Mouse (Mus musculus) bone marrow, adult 2 months (tissue): ENCODE results near the gene 6430548M08Rik. TPM values are rescaled to one million over a fixed set of nuclear protein-coding genes. Genes with fewer than 3 reads are reported as not detected.

ENCODE experiments used
- H3K27ac ChIP-seq: fragments of 200-500 bp; 2 replicates; pipeline ENCODE4 v1.5.1; 2012; ENCODE audit warnings: low read depth, mild to moderate bottlenecking, control low read depth, inconsistent platforms, low read length; ENCODE audit not compliant: control insufficient read depth, poor library complexity, insufficient read depth
- H3K4me1 ChIP-seq: fragments of 200-500 bp; 2 replicates; pipeline ENCODE4 v1.6.1; 2011; ENCODE audit warnings: low read length; ENCODE audit not compliant: control insufficient read depth, insufficient read depth
- H3K4me3 ChIP-seq: fragments of 200-500 bp; replicated peaks from 2 replicates; pipeline ENCODE3; 2011; ENCODE audit warnings: mild to moderate bottlenecking, low read depth, low read length, control low read depth; ENCODE audit not compliant: control insufficient read depth
- CTCF ChIP-seq: fragments of 200-500 bp; IDR thresholded peaks from 2 replicates; pipeline ENCODE4 v1.5.1; 2011; ENCODE audit warnings: low read length, control low read depth; ENCODE audit not compliant: control insufficient read depth, insufficient read depth
- POLR2A ChIP-seq: fragments of 200-500 bp; IDR thresholded peaks from 2 replicates; pipeline ENCODE4 v1.6.1; 2011; ENCODE audit warnings: low read depth, mild to moderate bottlenecking, control low read depth, low read length, borderline replicate concordance; ENCODE audit not compliant: control insufficient read depth
- WGBS: fragments of 180-500 bp; shearing (Covaris S2); methylation state at CpG from one replicate; pipeline ENCODE4 v1.1.7; 2018; 5-methylcytosine and 5-hydroxymethylcytosine counted together
- polyA plus RNA-seq: library from polyadenylated mRNA; stranded (reverse); fragments of >200 nt; gene quantifications from 2 replicates; pipeline ENCODE4 v1.2.4, GENCODE M21; 2011; ENCODE audit warnings: low replicate concordance; ENCODE audit not compliant: missing spikeins, insufficient read depth, insufficient read length

The 6430548M08Rik gene
- polyA plus RNA-seq, 1 experiment: 78.7 TPM

DNA sequence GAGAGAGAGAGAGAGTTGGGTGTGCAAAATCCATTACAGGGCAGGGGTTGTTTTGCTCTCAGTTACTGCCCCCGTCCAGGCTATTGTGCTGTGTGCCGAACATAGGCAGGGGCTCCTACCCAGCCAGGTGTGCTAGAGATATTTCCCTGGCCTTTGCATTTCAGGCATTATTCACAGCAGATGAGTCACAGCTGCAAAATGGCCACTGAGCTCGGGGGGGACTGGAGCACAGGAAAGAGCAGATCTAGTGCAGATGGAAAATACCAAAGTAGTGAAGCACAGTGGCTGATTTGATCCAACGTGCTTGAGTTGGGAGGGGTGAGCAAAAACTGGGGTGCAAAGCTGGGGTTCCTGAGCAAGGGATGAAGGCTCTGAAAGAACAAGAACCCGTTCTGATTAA lies 7.0 kb downstream of the 6430548M08Rik start:
- H3K4me1 ChIP-seq: peaks cover 3% of the 10 kb centered on the region; the same call in 1 of the 2 replicates
- 76% methylated on average over 5 of the region's 5 CpGs for WGBS
- TF ChIP-seq POLR2A (no peak), CTCF (no peak)

GRCm38 (mm10) chr8:120124261-120124660 lies 10.3 kb downstream of the 6430548M08Rik start:
- peaks cover 3% of the 10 kb centered on the region; the same call in 1 of the 2 replicates for H3K4me1 ChIP-seq
- H3K27ac ChIP-seq: no peak overlapping the region
- TF ChIP-seq POLR2A (no peak), CTCF (no peak)

More for the DNA sequence above, 7.0 kb downstream of the 6430548M08Rik start:
- H3K27ac ChIP-seq: no peak overlapping the region
- H3K4me3 ChIP-seq: no peak overlapping the region

DNA sequence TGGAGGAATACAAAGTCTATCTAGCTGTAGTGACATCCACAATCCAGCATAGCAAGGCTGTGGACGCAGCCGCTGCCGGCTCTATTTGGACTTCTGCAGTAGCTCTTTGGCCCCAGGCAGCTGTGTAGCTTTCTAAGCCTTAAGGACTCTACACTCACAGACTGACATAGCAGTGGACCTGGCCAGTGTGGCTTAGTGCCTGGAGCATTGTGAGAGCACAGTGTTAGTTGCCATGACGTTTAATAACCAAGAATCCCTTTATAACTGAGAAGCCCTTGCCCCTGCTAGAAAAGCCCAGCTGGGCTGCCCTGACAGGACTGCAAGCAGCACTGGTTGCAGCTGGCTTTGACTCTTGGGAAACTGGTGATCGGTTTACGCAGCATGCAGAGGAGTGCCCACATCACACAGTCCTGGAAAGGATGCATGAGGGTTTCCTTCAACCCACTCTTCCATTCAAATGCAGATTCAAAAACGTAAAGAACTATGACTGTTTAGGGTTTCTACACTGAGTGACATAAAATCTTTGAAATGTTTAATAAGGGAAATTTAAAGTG lies 11.0 kb downstream of the 6430548M08Rik start:
- TF ChIP-seq POLR2A (no peak), CTCF (no peak)
- WGBS: 85% methylated on average over 7 of the region's 7 CpGs
- H3K27ac ChIP-seq: no peak overlapping the region
- H3K4me1 ChIP-seq: no peaks in the 10 kb centered on the region; the same call in 1 of the 2 replicates
- H3K4me3 ChIP-seq: no peak overlapping the region

More at GRCm38 (mm10) chr8:120124261-120124660, 10.3 kb downstream of the 6430548M08Rik start:
- WGBS: 23% methylated on average over 6 of the region's 6 CpGs
- H3K4me3 ChIP-seq: no peak overlapping the region

DNA sequence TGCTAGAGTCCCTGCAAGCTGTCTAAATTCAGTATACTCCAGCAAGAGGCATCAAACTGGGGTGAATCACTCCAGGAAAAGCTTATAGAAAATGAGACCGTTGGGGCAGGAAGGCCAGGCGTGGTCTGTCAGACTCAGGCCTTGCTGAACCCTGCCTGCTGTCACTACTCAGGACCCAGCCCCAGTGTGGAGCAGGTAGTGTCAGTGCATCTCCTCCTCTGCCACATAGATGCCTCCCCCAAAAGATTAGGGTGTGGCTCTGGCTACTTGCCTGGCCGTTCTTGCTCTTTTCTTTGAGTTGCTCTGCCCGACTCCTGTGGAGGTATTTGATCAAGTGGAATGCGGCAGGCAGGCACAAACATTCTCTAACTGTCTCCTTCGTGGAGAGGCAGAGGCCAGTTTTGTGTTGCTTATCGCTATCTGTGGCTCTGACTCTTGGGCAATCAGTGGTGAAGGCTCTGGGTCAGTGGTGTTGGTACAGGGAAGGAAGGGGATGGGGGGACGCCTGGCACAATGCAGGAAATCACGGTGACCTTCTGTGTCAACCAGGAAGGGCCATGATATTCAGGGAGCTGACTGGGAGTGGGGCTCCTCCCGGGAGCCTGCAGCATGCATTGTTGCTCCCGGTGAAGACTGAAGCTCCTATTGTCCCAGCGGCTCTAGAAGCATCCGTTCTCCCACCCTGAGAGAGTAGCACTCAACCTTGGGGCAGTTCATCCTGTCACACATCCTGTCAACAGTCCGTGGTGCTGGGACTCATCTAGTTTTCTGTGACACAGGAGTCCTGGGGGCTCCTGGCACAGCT lies 12.6 kb downstream of the 6430548M08Rik start:
- peak overlapping the region; percentile 8; the same call in 1 of the 2 replicates for H3K27ac ChIP-seq
- 41% methylated on average over 14 of the region's 14 CpGs for whole genome bisulfite sequencing

DNA sequence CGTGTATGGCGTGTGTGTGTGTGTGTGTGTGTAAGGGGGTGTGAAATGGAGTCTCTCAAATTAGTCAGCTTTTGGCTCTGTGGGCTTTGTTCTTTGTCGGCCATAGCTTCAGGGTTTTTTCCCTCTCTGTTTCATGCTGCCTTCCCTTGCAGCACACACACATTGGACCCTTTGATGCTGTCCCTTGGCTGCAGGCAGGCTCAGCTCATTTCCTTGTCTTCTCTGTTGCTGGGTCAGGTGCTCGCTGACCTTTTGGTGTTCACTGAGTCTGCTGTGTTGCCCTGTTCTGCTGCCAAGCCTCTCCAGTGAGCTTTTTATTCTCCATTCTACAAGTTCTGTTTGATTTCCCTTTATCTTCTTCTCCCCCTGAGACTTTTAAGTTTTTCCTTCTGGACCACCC lies 15.6 kb downstream of the 6430548M08Rik start:
- Histone ChIP-seq H3K4me3 (no peak overlapping the region), H3K4me1 (peaks cover 3% of the 10 kb centered on the region; the same call in 1 of the 2 replicates), H3K27ac (no peak overlapping the region)
- TF ChIP-seq CTCF (no peak), POLR2A (no peak)
- WGBS: 86% methylated on average over 4 of the region's 4 CpGs

More for the DNA sequence above, 12.6 kb downstream of the 6430548M08Rik start:
- Histone ChIP-seq H3K4me3 (no peak overlapping the region), H3K4me1 (peaks cover 2% of the 10 kb centered on the region; the same call in 1 of the 2 replicates)
- TF ChIP-seq CTCF (no peak), POLR2A (no peak)

- TF ChIP-seq CTCF (no peak), POLR2A (no peak)
- Histone ChIP-seq H3K27ac (no peak overlapping the region), H3K4me1 (peaks cover 5% of the 10 kb centered on the region; the same call in 1 of the 2 replicates), H3K4me3 (no peak overlapping the region)
- WGBS: 7% methylated on average over 8 of the region's 8 CpGs
Observed at GRCm38 (mm10) chr8:120131158-120131557, 17.2 kb downstream of the 6430548M08Rik start.

GRCm38 (mm10) chr8:120133169-120133568 lies 19.2 kb downstream of the 6430548M08Rik start:
- 77% methylated on average over 7 of the region's 7 CpGs for WGBS
- no peak overlapping the region for H3K27ac ChIP-seq
- no peak for TF ChIP-seq CTCF
- no peak for TF ChIP-seq POLR2A
- no peak overlapping the region for H3K4me3 ChIP-seq
- H3K4me1 ChIP-seq: peaks cover 5% of the 10 kb centered on the region; the same call in 1 of the 2 replicates

DNA sequence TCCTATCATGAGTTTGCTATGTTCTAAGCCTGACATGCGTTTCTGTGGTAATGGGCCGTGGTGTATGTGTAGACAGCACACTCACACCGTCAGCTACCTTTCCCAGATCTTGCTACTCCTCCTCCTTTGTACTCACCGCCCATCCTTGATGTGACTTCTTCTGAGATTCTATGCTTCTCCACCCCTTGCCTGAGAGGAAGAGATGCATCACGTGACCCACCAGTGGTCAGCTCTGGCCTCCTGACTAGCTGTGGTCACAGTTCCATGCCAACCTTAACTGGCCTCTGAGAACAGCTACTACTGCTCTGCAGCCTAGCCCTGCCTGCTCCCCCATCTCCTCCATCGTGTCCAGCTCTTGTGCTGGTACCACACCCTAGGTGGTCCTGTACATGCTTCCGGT lies 21.7 kb downstream of the 6430548M08Rik start:
- Histone ChIP-seq H3K4me1 (peaks cover 5% of the 10 kb centered on the region; the same call in 1 of the 2 replicates), H3K27ac (no peak overlapping the region), H3K4me3 (no peak overlapping the region)
- TF ChIP-seq CTCF: no peak
- TF ChIP-seq POLR2A: no peak
- 82% methylated on average over 7 of the region's 7 CpGs for WGBS

GRCm38 (mm10) chr8:120136618-120137017 lies 22.7 kb downstream of the 6430548M08Rik start:
- H3K4me3 ChIP-seq: no peak overlapping the region
- no peak overlapping the region for H3K27ac ChIP-seq
- 88% methylated on average over 7 of the region's 7 CpGs for WGBS
- peaks cover 3% of the 10 kb centered on the region; the same call in 1 of the 2 replicates for H3K4me1 ChIP-seq
- TF ChIP-seq CTCF (no peak), POLR2A (no peak)
